Mouse (Mus musculus) heart, postnatal 0 days (tissue): ENCODE measurements around the gene Cryab.

ENCODE experiments used
- CTCF ChIP-seq: IDR thresholded peaks from 2 replicates; pipeline ENCODE4 v1.5.1; 2016; ENCODE audit warnings: antibody characterized with exemption, control low read depth, low read depth
- EP300 ChIP-seq: IDR thresholded peaks from 2 replicates; pipeline ENCODE4 v1.6.1; 2016; ENCODE audit warnings: antibody characterized with exemption, low read depth

DNA sequence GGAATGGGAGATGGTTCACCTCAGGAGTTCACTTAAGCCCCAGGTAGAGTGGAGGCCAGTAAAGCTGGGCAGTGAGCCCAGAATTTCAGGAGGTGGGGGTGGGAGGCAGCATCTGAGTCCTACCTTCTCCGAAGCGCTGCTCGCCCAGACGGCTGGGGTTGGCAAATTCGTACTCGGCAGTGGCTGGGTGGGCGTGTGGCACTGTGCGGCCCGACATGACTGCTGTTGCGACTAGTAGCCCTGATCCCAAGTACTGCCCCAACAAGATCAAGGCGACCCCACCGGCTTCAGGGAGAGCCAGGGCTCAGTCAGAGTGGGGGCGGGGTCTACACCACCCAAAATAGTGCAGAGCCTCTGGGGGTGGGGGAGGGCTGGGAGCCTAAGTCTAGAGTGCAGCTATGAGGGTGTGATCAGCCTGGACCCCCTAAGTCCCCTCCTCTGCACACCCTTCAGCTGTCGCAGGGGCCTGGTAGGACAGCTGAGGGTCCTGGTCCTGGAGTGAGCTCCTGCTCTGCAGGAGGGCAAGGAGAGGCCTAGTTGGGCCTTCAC lies 1.0 kb downstream of the Cryab start, which contains the start of gene Hspb2:
- TF ChIP-seq CTCF (no peak), EP300 (no peak)
